Mouse (Mus musculus) small intestine, adult 2 months (tissue): ENCODE measurements around the gene Txndc8. TPM values are rescaled to one million over a fixed set of nuclear protein-coding genes. Genes with fewer than 3 reads are reported as not detected.

Experiments used
- H3K27ac ChIP-seq: fragments of 200-500 bp; 2 replicates; pipeline ENCODE4 v1.5.1; 2012; ENCODE audit warnings: low read depth, low read length, control low read depth, inconsistent platforms; ENCODE audit not compliant: insufficient read depth
- H3K27me3 ChIP-seq: fragments of 200-500 bp; 2 replicates; pipeline ENCODE4 v1.6.1; 2012; ENCODE audit warnings: mild to moderate bottlenecking, moderate library complexity, low read length, inconsistent platforms; ENCODE audit not compliant: control insufficient read depth, insufficient read depth
- H3K36me3 ChIP-seq: fragments of 200-500 bp; 2 replicates; pipeline ENCODE4 v1.6.1; 2012; ENCODE audit warnings: mild to moderate bottlenecking, low read length, control low read depth, inconsistent platforms; ENCODE audit not compliant: control insufficient read depth, insufficient read depth
- H3K4me1 ChIP-seq: fragments of 200-500 bp; 2 replicates; pipeline ENCODE4 v1.6.1; 2012; ENCODE audit warnings: low read length, inconsistent platforms, mixed read lengths; ENCODE audit not compliant: control insufficient read depth, insufficient read depth, insufficient read length
- H3K4me3 ChIP-seq: fragments of 200-500 bp; 2 replicates; pipeline ENCODE4 v1.5.1; 2012; ENCODE audit warnings: low read depth, mild to moderate bottlenecking, control low read depth, inconsistent platforms, low read length, moderate library complexity
- CTCF ChIP-seq: fragments of 200-500 bp; IDR thresholded peaks from 2 replicates; pipeline ENCODE4 v1.5.1; 2012; ENCODE audit warnings: low read depth, mild to moderate bottlenecking, control low read depth, inconsistent platforms, low read length, moderate library complexity, mixed read lengths; ENCODE audit not compliant: insufficient replicate concordance, insufficient read length; ENCODE audit errors: extremely low read depth
- POLR2A ChIP-seq: fragments of 200-500 bp; IDR thresholded peaks from 2 replicates; pipeline ENCODE4 v1.6.1; 2012; ENCODE audit warnings: low read depth, mild to moderate bottlenecking, control low read depth, inconsistent platforms, low read length, moderate library complexity
- WGBS: fragments of 180-500 bp; shearing (Covaris S2); methylation state at CpG from one replicate; pipeline ENCODE4 v1.1.7; 2018; 5-methylcytosine and 5-hydroxymethylcytosine counted together
- polyA plus RNA-seq: library from polyadenylated mRNA; depleted of rRNA; stranded (reverse); fragments of >200 nt; gene quantifications from 2 replicates; pipeline ENCODE4 v1.2.3, GENCODE M21; 2012

Txndc8 gene
- polyA plus RNA-seq, 1 experiment: not detected

GRCm38 (mm10) chr4:57970285-57970684 is 38.6 kb downstream of the Txndc8 start:
- no peaks in the 10 kb centered on the region for H3K36me3 ChIP-seq
- peaks cover 13% of the 10 kb centered on the region; the same call in 1 of the 2 replicates for H3K4me1 ChIP-seq
- no peak overlapping the region for H3K4me3 ChIP-seq
- no peak overlapping the region for H3K27ac ChIP-seq
- no peak for TF ChIP-seq POLR2A
- no peak for TF ChIP-seq CTCF
- H3K27me3 ChIP-seq: no peaks in the 10 kb centered on the region

- no peaks in the 10 kb centered on the region for H3K36me3 ChIP-seq
- no peak for TF ChIP-seq POLR2A
- no peak for TF ChIP-seq CTCF
- 66% methylated on average over 3 of the region's 3 CpGs for WGBS
- no peak overlapping the region for H3K4me3 ChIP-seq
- H3K27ac ChIP-seq: no peak overlapping the region
- no peaks in the 10 kb centered on the region for H3K27me3 ChIP-seq
- H3K4me1 ChIP-seq: peaks cover 2% of the 10 kb centered on the region; the same call in 1 of the 2 replicates
Observed at GRCm38 (mm10) chr4:57967195-57967594, 41.7 kb downstream of the Txndc8 start.

- no peaks in the 10 kb centered on the region for H3K36me3 ChIP-seq
- TF ChIP-seq POLR2A (no peak), CTCF (no peak)
- no peaks in the 10 kb centered on the region for H3K27me3 ChIP-seq
- no peak overlapping the region for H3K27ac ChIP-seq
- no peak overlapping the region for H3K4me3 ChIP-seq
- WGBS: 49% methylated on average over 4 of the region's 4 CpGs
- H3K4me1 ChIP-seq: peaks cover 2% of the 10 kb centered on the region; the same call in 1 of the 2 replicates
Observed at GRCm38 (mm10) chr4:57965516-57965915, 43.4 kb downstream of the Txndc8 start.

- no peak overlapping the region for H3K27ac ChIP-seq
- H3K36me3 ChIP-seq: no peaks in the 10 kb centered on the region
- H3K4me1 ChIP-seq: peaks cover 2% of the 10 kb centered on the region; the same call in 1 of the 2 replicates
- TF ChIP-seq CTCF: no peak
- no peak for TF ChIP-seq POLR2A
- no peak overlapping the region for H3K4me3 ChIP-seq
- WGBS: 52% methylated on average over 1 of the region's 1 CpGs
- no peaks in the 10 kb centered on the region for H3K27me3 ChIP-seq
Observed at GRCm38 (mm10) chr4:57964143-57964542, 44.8 kb downstream of the Txndc8 start.

- peak overlapping the region; percentile 99 for H3K27ac ChIP-seq
- H3K27me3 ChIP-seq: no peaks in the 10 kb centered on the region
- no peak for TF ChIP-seq POLR2A
- no peak for TF ChIP-seq CTCF
- 39% methylated on average over 8 of the region's 8 CpGs for WGBS
- H3K4me3 ChIP-seq: no peak overlapping the region
- peaks cover 22% of the 10 kb centered on the region; the same call in 1 of the 2 replicates for H3K4me1 ChIP-seq
- no peaks in the 10 kb centered on the region for H3K36me3 ChIP-seq
Observed at GRCm38 (mm10) chr4:57959056-57959455, 49.9 kb downstream of the Txndc8 start.

- no peaks in the 10 kb centered on the region for H3K27me3 ChIP-seq
- TF ChIP-seq POLR2A (no peak), CTCF (no peak)
- H3K4me1 ChIP-seq: peaks cover 22% of the 10 kb centered on the region; the same call in 1 of the 2 replicates
- no peak overlapping the region for H3K4me3 ChIP-seq
- peak overlapping the region; percentile 99 for H3K27ac ChIP-seq
- no peaks in the 10 kb centered on the region for H3K36me3 ChIP-seq
- WGBS: 18% methylated on average over 9 of the region's 9 CpGs
Observed at GRCm38 (mm10) chr4:57958098-57958497, 50.8 kb downstream of the Txndc8 start.

GRCm38 (mm10) chr4:57957200-57958085 is 51.5 kb downstream of the Txndc8 start:
- TF ChIP-seq CTCF: no peak
- no peak for TF ChIP-seq POLR2A
- Histone ChIP-seq H3K4me1 (peaks cover 22% of the 10 kb centered on the region; the same call in 1 of the 2 replicates), H3K4me3 (peak overlapping the region; percentile 63), H3K36me3 (no peaks in the 10 kb centered on the region), H3K27ac (peak overlapping the region; percentile 99), H3K27me3 (no peaks in the 10 kb centered on the region)
- WGBS: 17% methylated on average over 11 of the region's 11 CpGs
